Mouse (Mus musculus): ENCODE measurements at regions not wholly inside any gene's neighbourhood (a gene's known extent, or its start where the extent isn't known, plus 50 kb on each side); places are given as distances from the start of the nearest gene placed in this dataset.

DNA sequence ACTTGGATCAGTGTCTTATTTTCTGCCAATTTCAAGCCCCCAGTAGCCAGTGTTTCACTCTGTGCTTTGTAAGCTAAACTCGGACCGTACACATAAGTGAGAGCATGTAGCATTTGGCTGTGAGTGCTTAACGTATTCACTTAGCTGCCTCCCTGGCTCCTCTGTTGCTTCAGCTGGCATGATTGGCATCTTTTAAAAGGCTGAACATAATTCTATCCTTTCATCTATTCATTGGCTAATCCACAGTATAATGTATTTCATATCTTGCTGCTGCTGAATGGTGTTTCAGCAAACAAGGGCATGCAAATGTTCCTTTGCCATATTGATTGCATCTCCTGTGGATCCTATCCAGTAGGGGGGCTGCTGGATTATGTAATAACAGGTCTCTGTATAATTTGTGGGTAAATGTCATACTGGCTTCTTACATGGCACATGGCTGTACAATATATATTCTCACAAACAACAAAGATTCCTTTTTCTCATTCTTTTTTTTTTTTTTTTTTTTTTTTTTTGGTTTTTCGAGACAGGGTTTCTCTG is 169.5 kb upstream of the Zc3h12c start:
- no peak for TF ChIP-seq POLR2A (IDR thresholded peaks at IDR 0.05; ENCODE audit: insufficient read length, low read depth)
- TF ChIP-seq USF1 (IDR thresholded peaks at IDR 0.05; ENCODE audit: low read depth), result no peak
- no peak for TF ChIP-seq TCF12 (IDR thresholded peaks at IDR 0.05; ENCODE audit: insufficient read depth, poor library complexity, severe bottlenecking)
- no peak for TF ChIP-seq TCF3 (IDR thresholded peaks at IDR 0.05; ENCODE audit: insufficient read length, low read depth)
